Mouse (Mus musculus): ENCODE results near the gene Zfp984.
"Not testable (repeated sequence)": the region's sequence is repeated elsewhere in the genome, so short reads cannot be mapped to it uniquely, and the experiment has no call there.

GRCm38 (mm10) chr4:147819659-147820058 is 10.1 kb upstream of the Zfp984 start:
- not testable (repeated sequence) for TF ChIP-seq GATA1 (IDR thresholded peaks at IDR 0.05; ENCODE audit: borderline replicate concordance, low read length); FLI1 (IDR thresholded peaks at IDR 0.05; ENCODE audit: low read length)

Data from megakaryocyte, embryonic 14.5 days (primary cell).